Mouse (Mus musculus) left cerebral cortex, adult 8-10 months (tissue): ENCODE data around the gene Ip6k1. TPM values are rescaled to one million over a fixed set of nuclear protein-coding genes. Genes with fewer than 3 reads are reported as not detected.

ENCODE experiments used
- DNase-seq, 2 experiments: peaks; one replicate each; pipeline ENCODE4 v3.0.0; 2022; ENCODE audit warnings: low spot score in 2 of 2
- total RNA-seq, 4 experiments: library from RNA; stranded (reverse); gene quantifications; 2 replicates each; pipeline ENCODE4 v1.2.4; 2022

Ip6k1 gene
- total RNA-seq: 100 to 1,000 TPM; 187 to 219 (median 207) TPM

GRCm38 (mm10) chr9:108001922-108002770 is at the start of gene Ip6k1:
Gene Ip6k1, plus strand, starts transcription at chr9:108002501.
- peak; percentile 100 for DNase-seq

- DNase-seq: no peak
These were observed 46.5 kb upstream of the Ip6k1 start for GRCm38 (mm10) chr9:107955613-107956289.

- no peak for DNase-seq
These were observed 45.2 kb upstream of the Ip6k1 start for GRCm38 (mm10) chr9:107957141-107957540.

GRCm38 (mm10) chr9:107959896-107960295 is 42.4 kb upstream of the Ip6k1 start:
- DNase-seq: no peak

GRCm38 (mm10) chr9:107960928-107961327 is 41.4 kb upstream of the Ip6k1 start:
- DNase-seq: no peak

GRCm38 (mm10) chr9:107961351-107961762 is 40.9 kb upstream of the Ip6k1 start:
- peak; percentile 72 to 94 for DNase-seq

- peak; percentile 46 to 77 for DNase-seq
These were observed 40.4 kb upstream of the Ip6k1 start for GRCm38 (mm10) chr9:107961881-107962280.

- no peak for DNase-seq
These were observed 39.4 kb upstream of the Ip6k1 start for GRCm38 (mm10) chr9:107962916-107963315.

GRCm38 (mm10) chr9:107963700-107964099 is 38.6 kb upstream of the Ip6k1 start:
- no peak for DNase-seq

- no peak for DNase-seq
These were observed 37.6 kb upstream of the Ip6k1 start for GRCm38 (mm10) chr9:107964681-107965080.

GRCm38 (mm10) chr9:107966676-107967075 is 35.6 kb upstream of the Ip6k1 start:
- DNase-seq: no peak

GRCm38 (mm10) chr9:107967437-107967836 is 34.9 kb upstream of the Ip6k1 start:
- DNase-seq: no peak

GRCm38 (mm10) chr9:107968531-107968930 is 33.8 kb upstream of the Ip6k1 start:
- no peak for DNase-seq

- DNase-seq: no peak
These were observed 32.0 kb upstream of the Ip6k1 start for GRCm38 (mm10) chr9:107970311-107970710.

- no peak for DNase-seq
These were observed 30.4 kb upstream of the Ip6k1 start for GRCm38 (mm10) chr9:107971690-107972541.

GRCm38 (mm10) chr9:107974491-107975171 is 27.7 kb upstream of the Ip6k1 start:
- no peak for DNase-seq

GRCm38 (mm10) chr9:107975399-107976386 is 26.6 kb upstream of the Ip6k1 start, which contains the start of gene Uba7:
Gene Uba7, plus strand, starts transcription at chr9:107975505.
- DNase-seq: no peak

- no peak for DNase-seq
These were observed 23.5 kb upstream of the Ip6k1 start for GRCm38 (mm10) chr9:107978815-107979214.

- DNase-seq: peak in 1 of 2 experiments; percentile 68
These were observed 20.4 kb upstream of the Ip6k1 start for GRCm38 (mm10) chr9:107981684-107982605.
